Mouse (Mus musculus) olfactory bulb, adult 2 months (tissue): ENCODE results near the gene Asphd2. TPM values are rescaled to one million over a fixed set of nuclear protein-coding genes. Genes with fewer than 3 reads are reported as not detected.
"Not testable (repeated sequence)": the region's sequence is repeated elsewhere in the genome, so short reads cannot be mapped to it uniquely, and the experiment has no call there.

Source experiments
- H3K27ac ChIP-seq: fragments of 200-500 bp; 2 replicates; pipeline ENCODE4 v1.5.1; 2012; ENCODE audit warnings: low read depth, low read length; ENCODE audit not compliant: insufficient read depth
- H3K4me1 ChIP-seq: fragments of 200-500 bp; 2 replicates; pipeline ENCODE4 v1.6.1; 2012; ENCODE audit warnings: low read length; ENCODE audit not compliant: control insufficient read depth, insufficient read depth
- H3K4me3 ChIP-seq: fragments of 200-500 bp; 2 replicates; pipeline ENCODE4 v1.5.1; 2012; ENCODE audit warnings: mild to moderate bottlenecking, low read depth, low read length, moderate library complexity; ENCODE audit not compliant: insufficient read depth
- CTCF ChIP-seq: fragments of 200-500 bp; IDR thresholded peaks from 2 replicates; pipeline ENCODE4 v1.5.1; 2012; ENCODE audit warnings: low read depth, mild to moderate bottlenecking, low read length, moderate library complexity; ENCODE audit not compliant: insufficient read depth
- POLR2A ChIP-seq: fragments of 200-500 bp; IDR thresholded peaks from 2 replicates; pipeline ENCODE4 v1.6.1; 2012; ENCODE audit warnings: mild to moderate bottlenecking, low read depth, low read length, moderate library complexity; ENCODE audit not compliant: insufficient read depth
- WGBS: fragments of 180-500 bp; shearing (Covaris S2); methylation state at CpG from one replicate; pipeline ENCODE4 v1.1.7; 2018; 5-methylcytosine and 5-hydroxymethylcytosine counted together
- polyA plus RNA-seq: library from polyadenylated mRNA; stranded (reverse); fragments of >200 nt; gene quantifications from 2 replicates; pipeline ENCODE4 v1.2.4, GENCODE M21; 2012; ENCODE audit warnings: low replicate concordance; ENCODE audit not compliant: missing spikeins, insufficient read depth, insufficient read length

Gene Asphd2
- polyA plus RNA-seq, 1 experiment = not detected

DNA sequence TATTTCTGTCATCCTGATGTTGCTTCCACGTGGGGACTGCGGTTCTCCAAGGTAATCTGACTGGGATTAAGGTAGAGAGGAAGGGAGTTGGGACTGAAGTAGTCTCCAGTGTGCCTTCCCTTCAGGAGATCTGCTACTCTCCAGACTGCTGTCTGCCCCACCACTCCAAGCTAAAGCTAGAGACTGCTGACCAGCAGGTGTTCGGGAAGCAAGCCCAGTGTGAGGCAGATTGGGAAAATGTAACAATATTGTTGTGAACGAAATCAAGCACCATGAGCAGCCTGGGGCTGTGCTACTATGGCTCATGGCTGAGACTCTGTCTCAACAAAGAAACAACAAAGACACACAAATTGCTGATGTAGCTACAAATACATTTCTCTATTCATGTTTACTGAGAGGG lies 23.4 kb upstream of the Asphd2 start:
- Histone ChIP-seq H3K4me1 (no peaks in the 10 kb centered on the region), H3K4me3 (no peak overlapping the region), H3K27ac (no peak overlapping the region)
- TF ChIP-seq CTCF (no peak), POLR2A (no peak)
- WGBS = 34% methylated on average over 4 of the region's 4 CpGs

DNA sequence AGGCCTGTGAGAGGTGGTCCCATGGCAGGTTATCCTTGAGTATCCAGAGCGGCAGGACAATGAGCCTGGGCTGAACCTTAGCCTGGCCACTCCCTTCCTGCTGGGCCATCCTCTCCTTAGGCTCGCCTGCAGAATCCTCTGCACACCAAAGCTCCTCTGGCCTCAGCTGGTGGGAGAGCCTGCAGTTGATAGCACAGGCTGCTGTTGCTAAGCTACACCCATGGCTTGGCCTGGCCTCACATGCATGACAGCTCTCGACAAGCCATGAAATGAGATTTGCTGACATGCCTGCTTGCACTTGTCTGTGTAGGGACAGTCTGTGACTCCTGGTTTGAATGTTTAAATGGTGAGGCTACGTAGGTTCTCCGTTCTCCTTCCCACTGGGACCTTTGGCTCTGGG lies 22.0 kb upstream of the Asphd2 start:
- peaks cover 5% of the 10 kb centered on the region for H3K4me1 ChIP-seq
- H3K4me3 ChIP-seq = no peak overlapping the region
- no peak overlapping the region for H3K27ac ChIP-seq
- TF ChIP-seq POLR2A (no peak), CTCF (no peak)
- 69% methylated on average over 5 of the region's 5 CpGs for WGBS

GRCm38 (mm10) chr5:112412781-112413180 lies 18.1 kb upstream of the Asphd2 start:
- 88% methylated on average over 4 of the region's 4 CpGs for WGBS
- H3K27ac ChIP-seq, H3K4me3 ChIP-seq: not testable (repeated sequence)
- peaks cover 25% of the 10 kb centered on the region for H3K4me1 ChIP-seq

DNA sequence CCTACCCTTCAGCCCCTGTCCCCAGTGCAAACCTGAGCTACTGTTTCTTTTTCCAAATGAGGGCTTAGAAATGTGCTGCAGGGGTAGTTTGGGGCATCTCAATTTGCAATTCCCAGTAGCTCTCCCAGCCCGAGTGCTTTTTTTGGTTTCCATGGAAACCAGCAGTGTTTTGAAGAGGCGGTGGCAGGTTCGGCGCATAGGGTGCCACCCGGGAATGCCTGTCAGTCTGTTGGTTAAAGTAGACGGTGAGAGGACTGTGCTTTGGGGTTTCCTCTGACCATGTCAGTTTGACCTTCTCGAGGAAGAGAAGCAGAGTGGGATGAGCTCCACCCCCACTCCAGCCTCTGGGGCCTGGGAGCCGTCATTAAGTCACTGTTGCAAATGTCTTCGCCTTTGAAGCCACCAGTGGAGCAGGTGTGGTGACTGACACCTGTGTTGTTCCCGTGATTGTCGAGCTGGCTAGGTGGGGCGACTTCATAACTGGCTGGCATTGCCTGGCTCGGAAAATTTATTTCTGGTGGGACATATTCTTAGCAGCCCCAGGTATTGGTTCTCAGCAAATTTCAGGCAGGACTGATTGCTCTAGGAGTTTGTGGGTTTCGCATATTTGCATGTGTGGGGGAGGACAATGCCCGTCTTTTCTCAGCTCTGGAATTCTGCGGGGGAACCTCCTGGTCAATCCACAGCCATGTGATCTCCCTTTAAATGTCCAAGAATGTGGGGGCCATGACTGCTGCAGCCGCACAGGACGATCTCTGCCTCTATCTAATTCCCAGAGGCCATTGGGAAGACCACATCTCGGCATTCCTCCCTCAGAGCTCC lies 17.1 kb upstream of the Asphd2 start:
- peak overlapping the region; percentile 61 for H3K27ac ChIP-seq

GRCm38 (mm10) chr5:112411072-112411471 lies 16.4 kb upstream of the Asphd2 start:
- TF ChIP-seq CTCF = no peak
- Histone ChIP-seq H3K4me1 (peaks cover 25% of the 10 kb centered on the region), H3K27ac (no peak overlapping the region), H3K4me3 (no peak overlapping the region)
- 16% methylated on average over 11 of the region's 11 CpGs for WGBS

More for the DNA sequence above, 17.1 kb upstream of the Asphd2 start:
- Histone ChIP-seq H3K4me1 (peaks cover 25% of the 10 kb centered on the region), H3K4me3 (peak overlapping the region; percentile 3; the same call in 1 of the 2 replicates)
- TF ChIP-seq CTCF = no peak
- TF ChIP-seq POLR2A = no peak
- 18% methylated on average over 19 of the region's 19 CpGs for WGBS

- no peak for TF ChIP-seq CTCF
- TF ChIP-seq POLR2A = no peak
- Histone ChIP-seq H3K27ac (no peak overlapping the region), H3K4me3 (no peak overlapping the region), H3K4me1 (peaks cover 25% of the 10 kb centered on the region)
- WGBS = 70% methylated on average over 5 of the region's 5 CpGs
Measured at GRCm38 (mm10) chr5:112409274-112409673, 14.6 kb upstream of the Asphd2 start.

DNA sequence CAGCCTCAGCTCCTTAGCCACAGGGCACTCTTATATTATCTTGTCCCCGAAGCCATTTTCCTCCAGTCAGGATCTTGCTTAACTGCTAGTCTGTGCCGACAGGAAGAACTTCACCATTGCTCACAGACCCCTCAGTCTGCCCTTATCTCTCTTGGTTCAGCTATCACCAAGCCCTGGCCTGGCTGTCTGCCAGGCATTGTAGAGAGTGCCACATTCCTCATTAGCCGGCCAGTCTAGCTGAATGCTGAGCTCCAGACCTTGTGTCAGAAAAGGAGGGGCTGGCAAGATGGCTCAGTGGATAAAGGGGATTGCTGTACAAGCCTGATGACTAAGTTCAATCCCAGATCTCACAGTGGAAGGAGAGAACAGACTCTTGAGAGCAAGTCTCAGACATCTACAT lies 11.4 kb upstream of the Asphd2 start:
- TF ChIP-seq POLR2A = no peak
- H3K4me3 ChIP-seq = no peak overlapping the region
- no peak overlapping the region for H3K27ac ChIP-seq
- H3K4me1 ChIP-seq = peaks cover 14% of the 10 kb centered on the region
- 63% methylated on average over 3 of the region's 3 CpGs for WGBS

- Histone ChIP-seq H3K4me3 (no peak overlapping the region), H3K27ac (no peak overlapping the region), H3K4me1 (no peaks in the 10 kb centered on the region)
- no peak for TF ChIP-seq POLR2A
- TF ChIP-seq CTCF = no peak
- 78% methylated on average over 3 of the region's 3 CpGs for WGBS
Measured at GRCm38 (mm10) chr5:112402437-112402836, 7.8 kb upstream of the Asphd2 start.

DNA sequence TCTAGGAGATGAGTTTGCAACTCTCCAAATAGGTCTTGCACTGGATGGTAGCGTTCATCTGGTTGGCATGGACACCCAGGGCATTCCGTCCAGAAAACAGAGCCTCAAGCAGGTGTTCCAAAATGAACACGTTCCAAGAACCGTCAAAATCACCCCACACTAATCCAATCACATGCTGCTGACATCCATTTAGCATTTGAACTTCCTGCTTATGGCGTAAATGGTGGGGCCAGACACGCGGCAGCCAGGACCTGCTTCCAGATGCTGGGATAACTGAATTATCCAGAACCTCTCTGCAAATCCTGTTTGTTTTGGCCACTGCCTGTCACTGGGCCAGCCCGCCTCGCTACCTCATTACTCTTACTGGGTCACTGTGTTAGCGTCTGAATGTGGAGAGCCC lies 4.6 kb upstream of the Asphd2 start:
- H3K27ac ChIP-seq = no peak overlapping the region
- 67% methylated on average over 10 of the region's 10 CpGs for WGBS
- TF ChIP-seq CTCF (no peak), POLR2A (no peak)

GRCm38 (mm10) chr5:112396066-112396465 lies 1.4 kb upstream of the Asphd2 start:
- no peak for TF ChIP-seq POLR2A
- TF ChIP-seq CTCF = no peak
- H3K4me1 ChIP-seq = peaks cover 39% of the 10 kb centered on the region
- H3K27ac ChIP-seq = peak overlapping the region; percentile 90
- 22% methylated on average over 18 of the region's 18 CpGs for WGBS
- H3K4me3 ChIP-seq = no peak overlapping the region

More for the DNA sequence above, 4.6 kb upstream of the Asphd2 start:
- H3K4me3 ChIP-seq = no peak overlapping the region
- H3K4me1 ChIP-seq = peaks cover 14% of the 10 kb centered on the region
